12 mouse cellular contexts compared by ENCODE assay signal in genomic region chr7:128071816-128072215, GRCm38 (mm10).
"Had no signal": no experiment of that assay in that cellular context is flagged by ENCODE, and none has a peak within 500 bp of the region (broad histone marks: within the 10 kb centered on the region; RNA-seq: fewer than 3 reads in every experiment).

No protein-coding gene starts in this region.

- DNase-seq: retina, postnatal 1 day; right cerebral cortex, adult 18-20 months; right cerebral cortex, postnatal 14 days; right cerebral cortex, postnatal 25 days; right cerebral cortex, postnatal 4 days; spleen, adult 18-20 months; thymus, adult 18-20 months; thymus, adult 2 months; thymus, postnatal 14 days; thymus, postnatal 25 days; thymus, postnatal 36 days; thymus, postnatal 4 days had no signal
